Mouse (Mus musculus) cerebellum, adult 18-20 months (tissue): ENCODE measurements around the gene Tent5c.

Experiments
- DNase-seq, 2 experiments: peaks; one replicate each; pipeline ENCODE4 v3.0.0; 2021

The Tent5c gene

GRCm38 (mm10) chr3:100489133-100490009 is at the start of gene Tent5c:
Tent5c (minus strand) TSS chr3:100489324.
- DNase-seq: peak; percentile 61 to 66

- no peak for DNase-seq
Observed at GRCm38 (mm10) chr3:100536686-100537085, 47.6 kb upstream of the Tent5c start.

- no peak for DNase-seq
Observed at GRCm38 (mm10) chr3:100535902-100536301, 46.8 kb upstream of the Tent5c start.

GRCm38 (mm10) chr3:100535298-100535697 is 46.2 kb upstream of the Tent5c start:
- DNase-seq: no peak

- DNase-seq: no peak
Observed at GRCm38 (mm10) chr3:100534394-100534793, 45.3 kb upstream of the Tent5c start.

GRCm38 (mm10) chr3:100533429-100533828 is 44.3 kb upstream of the Tent5c start:
- no peak for DNase-seq

GRCm38 (mm10) chr3:100530919-100531318 is 41.8 kb upstream of the Tent5c start:
- DNase-seq: no peak

- DNase-seq: no peak
Observed at GRCm38 (mm10) chr3:100530244-100530788, 41.2 kb upstream of the Tent5c start.

GRCm38 (mm10) chr3:100522671-100523070 is 33.5 kb upstream of the Tent5c start:
- no peak for DNase-seq

GRCm38 (mm10) chr3:100521626-100522025 is 32.5 kb upstream of the Tent5c start:
- DNase-seq: no peak

GRCm38 (mm10) chr3:100515754-100516141 is 26.6 kb upstream of the Tent5c start:
- no peak for DNase-seq

- DNase-seq: no peak
Observed at GRCm38 (mm10) chr3:100515093-100515753, 26.1 kb upstream of the Tent5c start.

- no peak for DNase-seq
Observed at GRCm38 (mm10) chr3:100507174-100507573, 18.1 kb upstream of the Tent5c start.

- no peak for DNase-seq
Observed at GRCm38 (mm10) chr3:100506715-100507114, 17.6 kb upstream of the Tent5c start.

GRCm38 (mm10) chr3:100503882-100504281 is 14.8 kb upstream of the Tent5c start:
- DNase-seq: no peak

GRCm38 (mm10) chr3:100502516-100502915 is 13.4 kb upstream of the Tent5c start:
- no peak for DNase-seq

GRCm38 (mm10) chr3:100501899-100502298 is 12.8 kb upstream of the Tent5c start:
- DNase-seq: no peak

- no peak for DNase-seq
Observed at GRCm38 (mm10) chr3:100496081-100496480, 7.0 kb upstream of the Tent5c start.

GRCm38 (mm10) chr3:100495456-100495855 is 6.3 kb upstream of the Tent5c start:
- no peak for DNase-seq

GRCm38 (mm10) chr3:100494912-100495311 is 5.8 kb upstream of the Tent5c start:
- no peak for DNase-seq

GRCm38 (mm10) chr3:100490010-100490300 is 831 bp upstream of the Tent5c start:
- DNase-seq: no peak

GRCm38 (mm10) chr3:100488251-100489132 is 632 bp downstream of the Tent5c start:
- peak; percentile 12 to 34 for DNase-seq

GRCm38 (mm10) chr3:100487046-100487445 is 2.1 kb downstream of the Tent5c start:
- no peak for DNase-seq
